Mouse (Mus musculus) embryonic facial prominence, embryonic 11.5 days (tissue): ENCODE measurements around the gene Itga2b. TPM values are rescaled to one million over a fixed set of nuclear protein-coding genes. Genes with fewer than 3 reads are reported as not detected.

ENCODE experiments used
- ATAC-seq: fragments of 200-750 bp; cut with Nextera tagmentation; replicated peaks from 2 replicates; pipeline ENCODE4 v1.8.0; 2017; ENCODE audit warnings: low read depth; ENCODE audit not compliant: insufficient number of reproducible peaks, low FRiP score, low TSS enrichment
- DNase-seq: peaks from one replicate; pipeline ENCODE4 v3.0.0-alpha.2; 2015; ENCODE audit warnings: low spot score
- H3K27ac ChIP-seq: fragments of 300-500 bp; sonication (generic); replicated peaks from 2 replicates; pipeline ENCODE4 v1.5.1; 2014; ENCODE audit warnings: mild to moderate bottlenecking, low read depth, low read length, control low read depth
- H3K27me3 ChIP-seq: fragments of 300-500 bp; sonication (generic); 2 replicates; pipeline ENCODE4 v1.6.1; 2014; ENCODE audit warnings: mild to moderate bottlenecking, low read length, moderate library complexity, mixed read lengths; ENCODE audit not compliant: control insufficient read depth, insufficient read depth
- H3K36me3 ChIP-seq: fragments of 300-500 bp; sonication (generic); replicated peaks from 2 replicates; pipeline ENCODE4 v1.6.1; 2014; ENCODE audit warnings: low read depth, mild to moderate bottlenecking, low read length, moderate library complexity, mixed read lengths; ENCODE audit not compliant: control insufficient read depth, insufficient read depth
- H3K4me1 ChIP-seq: fragments of 300-500 bp; sonication (generic); 2 replicates; pipeline ENCODE4 v1.6.1; 2014; ENCODE audit warnings: low read length, mixed read lengths; ENCODE audit not compliant: control insufficient read depth, insufficient read depth
- H3K4me2 ChIP-seq: fragments of 300-500 bp; sonication (generic); 2 replicates; pipeline ENCODE4 v1.6.1; 2014; ENCODE audit warnings: low read depth, mild to moderate bottlenecking, control low read depth, low read length, moderate library complexity
- H3K4me3 ChIP-seq: fragments of 300-500 bp; sonication (generic); 2 replicates; pipeline ENCODE4 v1.5.1; 2014; ENCODE audit warnings: low read depth, low read length, control low read depth
- H3K9ac ChIP-seq: fragments of 300-500 bp; sonication (generic); replicated peaks from 2 replicates; pipeline ENCODE4 v1.6.1; 2014; ENCODE audit warnings: mild to moderate bottlenecking, control low read depth, low read length
- H3K9me3 ChIP-seq: fragments of 300-500 bp; sonication (generic); replicated peaks from 2 replicates; pipeline ENCODE4 v1.6.1; 2016; ENCODE audit warnings: mild to moderate bottlenecking, low read length, inconsistent platforms, mixed read lengths; ENCODE audit not compliant: control insufficient read depth
- WGBS: fragments of 180-500 bp; shearing (Covaris S2); extraction: QIAGEN DNeasy Blood & Tissue Kit; methylation state at CpG from one replicate; pipeline ENCODE4 v1.1.7; 2014; 5-methylcytosine and 5-hydroxymethylcytosine counted together
- polyA plus RNA-seq: library from polyadenylated mRNA; unstranded; fragments of >200 nt; fragmentation: Nextera tagmentation; extraction: Ambion mirVana; gene quantifications from 2 replicates; pipeline ENCODE4 v1.2.1, GENCODE M21; 2014

Gene Itga2b
- polyA plus RNA-seq, 1 experiment from 2014 or later = 4.4 TPM

DNA sequence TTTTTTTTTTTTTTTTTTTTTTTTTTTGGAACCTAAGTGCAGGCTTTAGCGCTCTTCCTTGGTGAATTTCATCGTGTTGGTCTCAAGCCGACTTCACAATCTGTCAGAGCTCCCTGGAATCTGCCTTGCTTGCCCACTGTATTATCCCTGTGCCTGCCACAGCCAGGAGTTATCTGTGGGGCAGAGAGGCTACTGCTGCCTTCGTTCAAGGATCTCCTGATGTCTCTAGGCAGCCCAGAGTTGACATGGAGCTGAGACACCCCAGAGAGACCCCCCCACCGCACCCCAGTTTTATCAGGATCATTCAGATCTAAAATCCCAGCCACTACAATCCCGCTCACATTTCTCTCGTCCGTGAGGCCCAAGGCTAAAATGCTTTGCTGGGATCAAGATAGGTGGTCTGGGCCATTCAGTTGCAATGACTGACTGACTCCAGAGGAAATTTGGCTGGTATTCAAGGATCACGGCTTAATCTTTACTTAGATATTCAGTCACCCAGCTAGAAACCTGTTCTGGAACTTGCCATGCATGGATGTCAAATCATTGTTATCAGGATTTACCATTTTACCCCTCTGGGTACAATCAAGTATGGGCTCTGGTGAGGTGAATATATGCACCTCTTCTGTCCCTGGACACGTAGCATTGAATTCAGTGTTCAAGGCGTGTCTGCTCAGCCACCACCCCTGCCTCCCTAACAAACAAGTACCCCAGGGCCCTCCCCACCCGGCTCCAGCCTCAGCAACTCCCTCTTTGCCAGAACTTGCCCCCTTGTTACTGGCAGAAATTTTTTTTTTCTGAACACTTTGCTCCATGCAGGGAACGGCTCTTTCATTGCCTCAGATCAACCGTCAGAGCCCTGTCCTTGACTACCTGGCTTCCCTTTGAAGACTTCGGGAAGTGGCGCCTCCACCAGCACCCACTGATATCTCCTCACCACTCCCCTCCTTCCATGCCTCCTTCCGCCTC is 20.6 kb downstream of the Itga2b start:
- 45% methylated on average over 17 of the region's 17 CpGs for WGBS
- Histone ChIP-seq H3K4me1 (peaks cover 13% of the 10 kb centered on the region), H3K27me3 (no peaks in the 10 kb centered on the region; the same call in 1 of the 2 replicates), H3K4me2 (no peak overlapping the region), H3K36me3 (no peaks in the 10 kb centered on the region), H3K9ac (no peak overlapping the region), H3K27ac (no peak overlapping the region), H3K4me3 (no peak overlapping the region), H3K9me3 (no peaks in the 10 kb centered on the region)
- ATAC-seq = no peak
- no peak for DNase-seq

DNA sequence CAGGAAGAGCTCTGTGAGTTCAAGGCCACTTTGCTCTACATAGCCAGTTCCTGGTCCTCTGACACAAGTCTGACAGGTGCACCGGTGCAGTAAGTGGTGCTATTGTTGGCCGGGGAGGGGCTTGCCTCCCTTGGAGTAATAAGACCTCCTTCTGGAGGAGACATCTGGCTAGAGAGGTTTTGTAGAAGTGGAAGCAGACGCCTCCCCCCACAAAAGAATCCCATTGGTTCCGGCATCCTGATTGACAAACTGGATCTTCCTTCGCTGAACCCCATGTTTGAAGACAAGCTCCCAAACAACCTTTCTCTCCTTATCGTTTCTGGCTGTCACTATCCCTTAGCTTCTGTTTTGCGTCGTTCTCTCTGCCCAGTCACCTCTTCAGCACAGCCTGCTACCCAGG is 21.6 kb downstream of the Itga2b start:
- H3K27me3 ChIP-seq = no peaks in the 10 kb centered on the region; the same call in 1 of the 2 replicates
- no peak overlapping the region for H3K4me3 ChIP-seq
- no peaks in the 10 kb centered on the region for H3K36me3 ChIP-seq
- H3K9me3 ChIP-seq = no peaks in the 10 kb centered on the region
- WGBS = 10% methylated on average over 8 of the region's 8 CpGs
- H3K4me1 ChIP-seq = peaks cover 13% of the 10 kb centered on the region
- no peak overlapping the region for H3K4me2 ChIP-seq
- ATAC-seq (no peak), DNase-seq (peak; percentile 14)
- H3K9ac ChIP-seq = no peak overlapping the region
- no peak overlapping the region for H3K27ac ChIP-seq

DNA sequence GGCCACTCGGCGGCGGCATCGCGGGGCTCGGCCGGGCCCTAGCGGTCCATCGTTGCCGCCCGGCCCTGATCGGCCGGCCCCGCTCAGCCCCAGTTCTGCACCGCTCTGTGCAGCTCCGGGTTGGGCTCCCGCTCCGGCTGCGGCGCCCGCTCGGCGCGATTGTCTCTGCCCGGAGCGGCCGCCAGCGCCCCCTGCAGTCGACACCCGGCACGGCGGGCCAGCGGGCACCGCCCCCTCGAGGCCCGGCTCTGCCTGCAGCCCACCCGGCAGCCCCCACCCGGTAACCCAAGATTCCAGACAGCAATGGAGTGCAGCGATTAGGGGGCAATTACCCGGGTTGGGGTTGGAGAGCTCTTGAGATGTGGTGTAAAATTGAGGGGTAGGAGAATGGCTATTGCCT is 22.4 kb downstream of the Itga2b start, which contains the start of gene Fam171a2:
Fam171a2 (minus strand) TSS at position 186 of the 400 bp plus-strand sequence.
- H3K27ac ChIP-seq = peak within 1 kb of the TSS; percentile 88
- ATAC-seq (peak; percentile 85), DNase-seq (peak; percentile 88)
- peaks cover 13% of the 10 kb centered on the region for H3K4me1 ChIP-seq
- peak within 1 kb of the TSS; percentile 94 for H3K4me3 ChIP-seq
- 0 out of 2 replicates have a peak, but pooled peaks cover 3% of the 10 kb centered on the region for H3K36me3 ChIP-seq
- H3K9me3 ChIP-seq = no peaks in the 10 kb centered on the region
- no peaks in the 10 kb centered on the region; the same call in 1 of the 2 replicates for H3K27me3 ChIP-seq
- H3K4me2 ChIP-seq = peak within 1 kb of the TSS; percentile 38
- under 1% methylated on average over 40 of the region's 40 CpGs for WGBS
- H3K9ac ChIP-seq = peak within 1 kb of the TSS; percentile 98

DNA sequence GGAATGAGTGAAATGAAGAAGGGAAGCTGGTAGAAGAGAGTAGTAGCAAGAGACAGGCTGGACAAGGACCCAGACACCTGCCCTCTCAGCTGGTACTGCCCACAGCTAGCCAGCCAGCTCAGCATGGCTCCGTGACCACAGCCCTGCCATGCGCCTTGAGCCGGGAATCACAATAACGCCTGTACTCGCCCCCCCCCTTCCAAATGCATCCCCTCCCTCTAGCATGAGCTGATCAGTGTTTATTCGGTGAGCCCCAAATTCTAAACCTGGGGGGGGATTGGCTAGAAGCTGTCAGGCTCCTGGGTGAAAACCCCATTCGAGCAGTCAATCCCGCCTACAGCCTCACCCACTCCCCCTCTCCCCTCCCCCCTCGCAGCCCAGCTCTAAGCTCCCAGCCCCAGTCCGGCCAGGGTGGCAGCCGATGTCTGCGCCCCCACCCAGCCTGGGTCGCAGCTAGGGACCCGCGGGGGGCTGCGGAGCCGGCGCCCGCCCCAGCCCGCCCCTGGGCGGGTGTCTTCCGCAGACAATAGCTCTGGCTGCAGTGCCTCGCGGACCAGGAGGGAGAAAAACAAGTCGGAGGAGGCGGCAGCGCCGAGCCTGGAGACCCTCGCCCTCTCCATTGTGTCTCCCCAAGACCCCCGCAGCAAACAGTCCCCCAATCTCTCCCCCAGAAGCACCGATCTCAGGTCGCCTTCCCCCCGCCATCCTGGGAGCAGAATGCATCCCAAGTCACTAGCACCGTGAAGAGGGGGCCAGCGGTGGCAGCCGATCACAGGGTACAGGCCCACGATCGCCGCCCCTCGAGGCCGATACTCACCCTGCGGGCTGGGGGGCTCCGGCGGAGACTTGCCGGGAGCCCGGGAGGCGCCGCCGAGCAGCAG is 23.1 kb downstream of the Itga2b start:
- H3K4me3 ChIP-seq = peak overlapping the region; percentile 94
- no peaks in the 10 kb centered on the region for H3K9me3 ChIP-seq
- WGBS = under 1% methylated on average over 45 of the region's 49 CpGs
- peak overlapping the region; percentile 88 for H3K27ac ChIP-seq
- peak; percentile 49 for ATAC-seq
- no peaks in the 10 kb centered on the region; the same call in 1 of the 2 replicates for H3K27me3 ChIP-seq
- DNase-seq = peak; percentile 65
- H3K4me2 ChIP-seq = peak overlapping the region; percentile 38
- peak overlapping the region; percentile 98 for H3K9ac ChIP-seq
- H3K36me3 ChIP-seq = peaks cover 3% of the 10 kb centered on the region; the same call in 1 of the 2 replicates
- peaks cover 13% of the 10 kb centered on the region for H3K4me1 ChIP-seq

DNA sequence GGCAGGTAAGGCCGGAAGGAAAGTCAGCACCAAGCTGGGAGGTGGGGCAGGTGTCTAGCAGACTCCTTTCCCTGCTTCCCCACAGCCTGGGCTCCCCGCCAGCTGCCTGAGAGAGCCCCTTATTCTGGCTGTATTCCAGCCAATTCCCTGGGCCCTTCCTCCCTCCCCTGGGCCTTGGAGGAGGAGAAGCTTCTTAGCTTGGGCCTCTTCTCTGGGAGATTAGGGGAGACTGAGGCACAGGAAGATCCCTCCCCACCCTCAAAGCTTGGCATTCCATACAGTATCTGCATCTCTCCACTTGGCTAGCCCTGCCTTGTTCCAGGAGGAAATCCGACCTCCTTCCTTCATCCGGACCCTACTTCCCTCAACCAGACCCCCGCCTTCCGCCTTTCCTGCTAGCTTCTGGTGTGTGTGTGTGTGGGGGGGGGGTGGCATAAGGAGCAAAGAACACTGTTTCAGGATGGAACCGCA is 24.0 kb downstream of the Itga2b start:
- Histone ChIP-seq H3K27ac (no peak overlapping the region), H3K9ac (peak overlapping the region; percentile 98), H3K4me3 (peak overlapping the region; percentile 94), H3K9me3 (no peaks in the 10 kb centered on the region), H3K4me2 (peak overlapping the region; percentile 38), H3K36me3 (peaks cover 7% of the 10 kb centered on the region), H3K27me3 (no peaks in the 10 kb centered on the region; the same call in 1 of the 2 replicates), H3K4me1 (peaks cover 13% of the 10 kb centered on the region)
- no peak for ATAC-seq
- 19% methylated on average over 7 of the region's 7 CpGs for WGBS
- peak; percentile 18 for DNase-seq

DNA sequence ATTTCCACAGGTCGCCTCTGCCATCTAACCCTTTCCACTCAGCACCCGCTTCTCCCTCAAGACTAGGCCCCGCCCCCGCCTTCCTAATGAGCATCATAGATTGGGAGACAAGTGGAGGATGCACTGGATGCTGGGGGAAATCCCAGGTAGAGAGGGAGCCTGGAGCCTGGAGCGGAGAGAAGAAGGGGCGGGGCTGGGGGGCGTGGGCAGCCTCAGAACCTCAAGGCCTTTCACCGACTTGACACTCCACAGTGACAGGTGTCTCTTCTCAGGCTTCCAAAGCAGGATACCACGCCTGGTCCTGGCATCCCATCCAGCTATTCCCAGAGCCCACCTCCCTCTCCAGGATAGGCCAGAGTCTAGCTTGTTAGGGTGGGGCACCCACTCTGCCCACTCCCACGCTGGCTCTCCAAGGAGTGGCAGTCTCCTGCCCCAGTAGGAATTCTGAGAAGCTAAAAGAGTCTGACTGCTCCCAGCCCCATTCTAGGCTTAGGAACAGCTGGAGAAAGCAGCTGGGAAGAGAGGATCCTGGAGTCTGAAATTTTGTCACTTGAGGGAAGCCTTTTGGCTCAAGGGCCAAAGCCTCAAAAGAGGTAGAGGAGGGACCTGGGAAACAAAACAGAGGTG is 24.5 kb downstream of the Itga2b start:
- H3K4me1 ChIP-seq = peaks cover 13% of the 10 kb centered on the region

DNA sequence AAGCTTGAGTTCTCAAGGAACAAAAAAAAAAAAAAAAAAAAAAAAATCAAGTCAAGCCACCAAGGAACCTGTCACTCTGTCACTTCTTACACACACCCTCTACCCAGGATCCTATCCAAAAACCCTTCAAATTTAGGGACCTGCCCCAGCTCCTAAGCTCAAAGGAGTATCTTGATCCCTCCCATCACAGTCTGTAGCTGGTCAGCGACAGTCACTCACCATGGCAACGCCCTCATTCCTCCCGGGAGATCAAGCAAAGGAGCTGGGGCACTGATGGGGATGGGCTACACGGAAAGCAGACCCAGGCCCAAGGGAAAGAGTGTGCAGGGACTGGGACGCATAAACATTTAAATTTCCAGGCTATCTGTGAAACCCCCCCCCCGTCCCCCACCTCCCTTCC is 25.1 kb downstream of the Itga2b start:
- Histone ChIP-seq H3K4me1 (peaks cover 13% of the 10 kb centered on the region), H3K36me3 (peaks cover 8% of the 10 kb centered on the region), H3K4me3 (no peak overlapping the region), H3K9me3 (no peaks in the 10 kb centered on the region), H3K27ac (no peak overlapping the region), H3K4me2 (peak overlapping the region; percentile 8; the same call in 1 of the 2 replicates), H3K9ac (no peak overlapping the region; the same call in 1 of the 2 replicates), H3K27me3 (no peaks in the 10 kb centered on the region; the same call in 1 of the 2 replicates)
- peak; percentile 18 for DNase-seq
- ATAC-seq = no peak
- WGBS = 12% methylated on average over 6 of the region's 6 CpGs

More for the DNA sequence above, 24.5 kb downstream of the Itga2b start:
- Histone ChIP-seq H3K27me3 (no peaks in the 10 kb centered on the region; the same call in 1 of the 2 replicates), H3K9me3 (no peaks in the 10 kb centered on the region), H3K4me3 (no peak overlapping the region), H3K36me3 (peaks cover 8% of the 10 kb centered on the region), H3K4me2 (peak overlapping the region; percentile 38; the same call in 1 of the 2 replicates), H3K9ac (no peak overlapping the region; the same call in 1 of the 2 replicates), H3K27ac (no peak overlapping the region)
- no peak for ATAC-seq
- 16% methylated on average over 10 of the region's 10 CpGs for WGBS
- DNase-seq = no peak
